ENCODE assay signal across 29 mouse cellular contexts in the genomic region with DNA sequence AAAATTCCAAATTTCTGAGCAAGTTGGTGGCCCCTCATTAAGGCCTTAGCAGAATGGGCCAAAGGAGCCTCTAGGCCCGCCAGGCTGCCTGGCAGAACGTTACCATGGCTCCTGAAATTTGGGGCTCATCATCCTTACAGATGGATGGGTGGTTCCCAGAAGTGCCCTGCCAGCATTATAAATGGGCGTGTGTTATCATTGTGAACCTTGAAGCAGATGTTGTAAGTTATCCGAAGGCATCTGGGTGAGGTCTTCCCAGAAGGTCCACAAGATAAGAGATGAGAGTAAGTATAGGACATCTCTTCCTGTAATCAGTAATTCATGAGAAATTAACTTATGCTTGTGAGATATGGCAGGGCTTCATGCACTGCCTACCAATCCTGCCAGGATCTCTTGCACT. TPM values are rescaled to one million over a fixed set of nuclear protein-coding genes. Genes with fewer than 3 reads are reported as not detected.
"Had no signal": no experiment of that assay in that cellular context is flagged by ENCODE, and none has a peak within 500 bp of the region (broad histone marks: within the 10 kb centered on the region; RNA-seq: fewer than 3 reads in every experiment).

No protein-coding gene starts in this region.

- H3K4me3 ChIP-seq: gastrocnemius, adult 2 months; heart, embryonic 13.5 days; heart, embryonic 15.5 days; hindbrain, embryonic 12.5 days; intestine, embryonic 15.5 days; kidney, embryonic 15.5 days; limb, embryonic 13.5 days; limb, embryonic 15.5 days; liver, embryonic 15.5 days had no signal

- ATAC-seq: hindbrain, embryonic 16.5 days; inflammation-experienced regulatory T-cells, adult 6 months; intestine, embryonic 15.5 days; intestine, postnatal 0 days had no signal

- H3K27me3 ChIP-seq: heart, embryonic 13.5 days; heart, embryonic 15.5 days; hindbrain, embryonic 12.5 days; intestine, embryonic 15.5 days; kidney, embryonic 15.5 days; limb, embryonic 13.5 days; limb, embryonic 15.5 days; liver, embryonic 15.5 days had no signal

- H3K9ac ChIP-seq: heart, embryonic 13.5 days; heart, embryonic 15.5 days; hindbrain, embryonic 12.5 days; hindbrain, embryonic 14.5 days; intestine, embryonic 15.5 days; kidney, embryonic 15.5 days; limb, embryonic 13.5 days; limb, embryonic 15.5 days; liver, embryonic 15.5 days had no signal

- DNase-seq: gastrocnemius, adult 2 months; gastrocnemius, postnatal 10 days; gastrocnemius, postnatal 25 days; heart, adult 18-20 months; heart, postnatal 14 days; heart, postnatal 36 days; kidney, adult 18-20 months; kidney, adult 9 months; kidney, postnatal 14 days; kidney, postnatal 36 days; layer of hippocampus, adult 9-11 months; layer of hippocampus, postnatal 36 days; lung, adult 18-20 months had no signal

- H3K9me3 ChIP-seq: heart, embryonic 15.5 days; hindbrain, embryonic 12.5 days; intestine, embryonic 15.5 days; kidney, embryonic 15.5 days; limb, embryonic 15.5 days; liver, embryonic 15.5 days had no signal

- H3K4me1 ChIP-seq: heart, embryonic 13.5 days; heart, embryonic 15.5 days; hindbrain, embryonic 12.5 days; intestine, embryonic 15.5 days; limb, embryonic 13.5 days; limb, embryonic 15.5 days; liver, embryonic 15.5 days had no signal

- H3K4me2 ChIP-seq: heart, embryonic 11.5 days; heart, embryonic 13.5 days; heart, embryonic 15.5 days; hindbrain, embryonic 12.5 days; hindbrain, embryonic 14.5 days; intestine, embryonic 15.5 days; kidney, embryonic 15.5 days; limb, embryonic 13.5 days; limb, embryonic 15.5 days; liver, embryonic 15.5 days had no signal

- H3K27ac ChIP-seq: gastrocnemius, adult 2 months; heart, embryonic 13.5 days; heart, embryonic 15.5 days; hindbrain, embryonic 12.5 days; hindbrain, embryonic 14.5 days; intestine, embryonic 15.5 days; kidney, embryonic 15.5 days; kidney, postnatal 0 days; limb, embryonic 13.5 days; limb, embryonic 15.5 days; liver, embryonic 15.5 days had no signal

- H3K36me3 ChIP-seq: heart, embryonic 13.5 days; heart, embryonic 15.5 days; hindbrain, embryonic 12.5 days; intestine, embryonic 15.5 days; kidney, embryonic 15.5 days; limb, embryonic 13.5 days; limb, embryonic 15.5 days; liver, embryonic 15.5 days had no signal

RNA-seq across cellular contexts. Expression of gene Plb1, which starts 30.0 kb away (rescaled TPM):
- total RNA-seq: hematopoietic stem cell, adult 5-6 weeks had no signal
- polyA plus RNA-seq: hindbrain, embryonic 14.5 days; inflammation-experienced regulatory T-cells, adult 6 months; limb, embryonic 11.5 days had no signal
